Mouse (Mus musculus) kidney, embryonic 14.5 days (tissue): ENCODE results near the gene Tspan31. TPM values are rescaled to one million over a fixed set of nuclear protein-coding genes. Genes with fewer than 3 reads are reported as not detected.

Experiments used
- ATAC-seq: fragments of 200-750 bp; cut with Nextera tagmentation; 2 replicates; pipeline ENCODE4 v1.8.0; 2017; ENCODE audit warnings: moderate number of reproducible peaks, mild to moderate bottlenecking, moderate TSS enrichment, moderate library complexity; ENCODE audit not compliant: low FRiP score, low TSS enrichment
- H3K27ac ChIP-seq: fragments of 300-500 bp; sonication (generic); 2 replicates; pipeline ENCODE4 v1.5.1; 2014; ENCODE audit warnings: low read depth, mild to moderate bottlenecking, low read length, moderate library complexity, mixed read lengths
- H3K27me3 ChIP-seq: fragments of 300-500 bp; sonication (generic); 2 replicates; pipeline ENCODE4 v1.6.1; 2014; ENCODE audit warnings: mild to moderate bottlenecking, low read length; ENCODE audit not compliant: control insufficient read depth, insufficient read depth
- H3K36me3 ChIP-seq: fragments of 300-500 bp; sonication (generic); 2 replicates; pipeline ENCODE4 v1.6.1; 2014; ENCODE audit warnings: low read length, mixed read lengths; ENCODE audit not compliant: control insufficient read depth, insufficient read depth
- H3K4me1 ChIP-seq: fragments of 300-500 bp; sonication (generic); 2 replicates; pipeline ENCODE4 v1.6.1; 2014; ENCODE audit warnings: low read length, mixed read lengths; ENCODE audit not compliant: control insufficient read depth, insufficient read depth
- H3K4me2 ChIP-seq: fragments of 300-500 bp; sonication (generic); replicated peaks from 2 replicates; pipeline ENCODE4 v1.6.1; 2014; ENCODE audit warnings: low read depth, mild to moderate bottlenecking, low read length
- H3K4me3 ChIP-seq: fragments of 300-500 bp; sonication (generic); 2 replicates; pipeline ENCODE4 v1.5.1; 2014; ENCODE audit warnings: mild to moderate bottlenecking, low read length
- H3K9ac ChIP-seq: fragments of 300-500 bp; sonication (generic); 2 replicates; pipeline ENCODE4 v1.6.1; 2014; ENCODE audit warnings: low read depth, mild to moderate bottlenecking, low read length, moderate library complexity
- H3K9me3 ChIP-seq: fragments of 300-500 bp; sonication (generic); 2 replicates; pipeline ENCODE4 v1.6.1; 2016; ENCODE audit warnings: low read length; ENCODE audit not compliant: control insufficient read depth
- WGBS: fragments of 180-500 bp; shearing (Covaris S2); extraction: QIAGEN DNeasy Blood & Tissue Kit; methylation state at CpG from one replicate; pipeline ENCODE4 v1.1.7; 2014; 5-methylcytosine and 5-hydroxymethylcytosine counted together
- polyA plus RNA-seq: library from polyadenylated mRNA; unstranded; fragments of >200 nt; fragmentation: Nextera tagmentation; extraction: Ambion mirVana; gene quantifications from 2 replicates; pipeline ENCODE4 v1.2.1, GENCODE M21; 2014

Gene Tspan31
- polyA plus RNA-seq, 1 experiment from 2014 or later, result 153 TPM

DNA sequence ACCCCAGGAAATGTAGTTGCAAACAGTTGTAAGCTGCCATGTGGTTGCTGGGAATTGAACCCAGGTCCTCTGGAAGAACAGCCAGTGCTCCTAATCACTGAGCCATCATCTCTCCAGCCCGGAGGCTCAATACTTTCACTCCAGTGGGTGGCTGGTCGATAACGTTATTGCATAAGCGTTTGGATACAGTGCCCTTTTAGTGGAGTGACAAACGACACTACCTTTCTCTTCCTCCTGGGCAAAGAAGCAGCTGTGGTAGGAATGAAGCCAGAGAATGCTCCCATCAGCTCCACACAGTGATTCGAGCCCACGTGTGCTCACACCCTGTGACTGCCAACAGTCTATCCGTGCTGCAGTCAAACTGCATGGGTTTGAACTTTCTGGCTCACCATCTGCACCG is 1.1 kb upstream of the Tspan31 start:
- ATAC-seq, result no peak
- peak overlapping the region; percentile 77; the same call in 1 of the 2 replicates for H3K9ac ChIP-seq

DNA sequence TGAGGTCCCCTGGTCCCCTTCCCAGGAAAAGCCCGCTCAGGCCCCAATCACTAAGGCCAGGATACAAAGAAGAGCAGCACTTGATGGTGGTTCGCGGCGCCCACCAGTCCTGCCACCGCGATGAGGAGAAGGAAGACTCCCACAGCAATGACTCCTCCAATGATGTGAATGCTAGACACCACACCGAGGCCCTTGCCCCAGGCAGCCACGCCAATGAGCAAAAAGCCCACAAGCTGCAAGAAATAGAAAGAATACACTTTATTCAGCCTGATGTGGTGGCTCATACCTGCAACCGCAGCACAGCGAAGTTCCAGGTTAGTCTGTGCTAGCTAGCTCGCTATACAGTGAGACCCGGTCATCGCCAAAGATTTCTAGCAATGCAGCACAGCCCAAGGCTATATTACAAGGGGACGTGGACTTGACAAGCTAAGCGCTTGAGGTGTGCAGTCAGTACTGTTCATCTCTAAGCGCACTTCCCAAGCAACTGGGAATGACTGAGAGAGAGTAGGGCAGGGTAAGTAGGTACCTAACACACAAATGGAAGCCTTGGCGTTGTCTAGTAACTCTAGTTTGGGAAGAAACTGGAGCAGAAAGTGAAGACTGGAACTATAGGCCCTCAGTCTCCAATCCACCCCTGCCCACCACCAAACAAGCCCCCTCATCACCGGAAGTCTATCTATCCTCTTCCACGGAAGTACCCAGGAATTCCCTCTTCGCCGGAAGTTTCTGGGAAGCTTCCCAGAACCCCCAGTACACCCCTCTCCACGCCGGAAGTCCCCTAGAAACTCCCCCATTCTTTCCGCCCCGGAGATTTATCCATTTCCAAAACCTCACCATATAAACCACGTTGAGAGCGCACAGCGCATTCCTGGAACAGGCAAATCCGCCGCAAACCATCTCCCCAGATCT is 529 bp downstream of the Tspan31 start:
- Histone ChIP-seq H3K4me2 (peak overlapping the region; percentile 92), H3K27ac (peak overlapping the region; percentile 90), H3K36me3 (peaks cover 43% of the 10 kb centered on the region), H3K9ac (peak overlapping the region; percentile 77), H3K4me3 (peak overlapping the region; percentile 69), H3K9me3 (no peaks in the 10 kb centered on the region), H3K27me3 (no peaks in the 10 kb centered on the region), H3K4me1 (peaks cover 13% of the 10 kb centered on the region)
- peak; percentile 61 for ATAC-seq
- WGBS, result 5% methylated on average over 30 of the region's 30 CpGs

More for the DNA sequence above, 1.1 kb upstream of the Tspan31 start:
- WGBS, result 79% methylated on average over 9 of the region's 9 CpGs
- Histone ChIP-seq H3K4me2 (peak overlapping the region; percentile 92), H3K9me3 (no peaks in the 10 kb centered on the region), H3K27ac (no peak overlapping the region), H3K4me3 (peak overlapping the region; percentile 69), H3K27me3 (peaks cover 4% of the 10 kb centered on the region), H3K4me1 (peaks cover 13% of the 10 kb centered on the region), H3K36me3 (peaks cover 26% of the 10 kb centered on the region)

DNA sequence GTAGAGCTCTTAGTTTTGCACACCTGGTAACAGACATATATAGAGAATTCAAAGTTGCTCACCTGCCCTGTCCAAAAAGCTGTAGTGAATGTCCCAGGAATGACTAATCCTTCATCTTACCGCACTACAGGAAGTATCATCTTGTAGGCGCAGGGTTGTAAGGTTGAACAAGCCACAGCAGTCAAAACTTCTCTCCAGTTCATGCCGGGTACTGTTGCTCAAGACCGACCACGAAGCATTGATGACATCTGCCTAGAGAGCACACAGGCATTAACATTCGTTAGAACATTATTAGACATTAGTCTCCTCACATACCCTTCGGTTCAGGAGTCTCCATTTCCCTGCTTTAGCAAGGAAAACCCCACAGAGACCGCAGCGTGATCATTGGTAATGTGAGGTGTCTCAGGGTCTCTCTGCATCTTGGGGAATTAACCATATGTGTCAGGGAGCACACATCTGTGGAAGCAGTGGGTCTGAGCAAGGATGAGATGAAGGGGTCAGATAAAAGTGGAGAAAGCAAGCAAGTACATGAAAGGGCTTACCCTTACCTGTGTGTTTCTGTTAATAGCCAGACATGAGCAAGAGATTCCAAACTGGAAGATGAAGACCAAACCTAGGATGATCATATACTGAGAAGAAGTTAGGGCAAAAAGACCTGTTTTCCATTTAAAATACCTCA is 1.6 kb downstream of the Tspan31 start:
- WGBS, result 78% methylated on average over 9 of the region's 9 CpGs

DNA sequence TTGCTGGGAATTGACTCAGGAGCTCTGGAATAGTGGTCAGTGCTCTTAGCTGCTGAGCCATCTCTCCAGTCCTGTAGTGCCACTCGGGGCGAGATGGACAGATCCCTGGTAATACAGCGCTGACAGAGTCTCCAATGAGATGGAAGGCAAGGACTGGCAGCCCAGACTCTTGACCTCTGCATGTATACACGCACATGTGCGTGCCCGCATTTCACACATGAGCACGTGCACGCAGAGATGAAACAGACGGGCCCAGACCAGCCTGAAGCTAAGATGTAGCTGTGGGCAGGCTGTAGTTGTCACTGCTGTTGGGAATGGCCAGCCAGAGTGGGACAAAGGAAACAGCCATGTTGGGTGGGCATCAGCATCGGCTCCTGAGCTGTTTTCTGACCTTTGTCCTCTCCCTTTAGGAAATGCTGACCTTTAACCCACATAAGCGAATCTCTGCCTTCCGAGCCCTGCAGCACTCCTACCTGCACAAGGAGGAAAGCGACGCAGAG is 3.5 kb downstream of the Tspan31 start:
- peaks cover 16% of the 10 kb centered on the region for H3K4me1 ChIP-seq
- no peak for ATAC-seq
- no peak overlapping the region for H3K27ac ChIP-seq
- no peak overlapping the region for H3K4me2 ChIP-seq
- no peaks in the 10 kb centered on the region for H3K9me3 ChIP-seq
- H3K36me3 ChIP-seq, result peaks cover 43% of the 10 kb centered on the region
- H3K9ac ChIP-seq, result no peak overlapping the region
- WGBS, result 91% methylated on average over 14 of the region's 14 CpGs
- H3K27me3 ChIP-seq, result no peaks in the 10 kb centered on the region
- H3K4me3 ChIP-seq, result no peak overlapping the region

More for the DNA sequence above, 1.6 kb downstream of the Tspan31 start:
- peak overlapping the region; percentile 69 for H3K4me3 ChIP-seq
- peak overlapping the region; percentile 77; the same call in 1 of the 2 replicates for H3K9ac ChIP-seq
- H3K27ac ChIP-seq, result no peak overlapping the region
- H3K36me3 ChIP-seq, result peaks cover 43% of the 10 kb centered on the region
- H3K27me3 ChIP-seq, result no peaks in the 10 kb centered on the region
- no peak for ATAC-seq
- H3K4me2 ChIP-seq, result peak overlapping the region; percentile 92
- H3K9me3 ChIP-seq, result no peaks in the 10 kb centered on the region
- H3K4me1 ChIP-seq, result peaks cover 13% of the 10 kb centered on the region

DNA sequence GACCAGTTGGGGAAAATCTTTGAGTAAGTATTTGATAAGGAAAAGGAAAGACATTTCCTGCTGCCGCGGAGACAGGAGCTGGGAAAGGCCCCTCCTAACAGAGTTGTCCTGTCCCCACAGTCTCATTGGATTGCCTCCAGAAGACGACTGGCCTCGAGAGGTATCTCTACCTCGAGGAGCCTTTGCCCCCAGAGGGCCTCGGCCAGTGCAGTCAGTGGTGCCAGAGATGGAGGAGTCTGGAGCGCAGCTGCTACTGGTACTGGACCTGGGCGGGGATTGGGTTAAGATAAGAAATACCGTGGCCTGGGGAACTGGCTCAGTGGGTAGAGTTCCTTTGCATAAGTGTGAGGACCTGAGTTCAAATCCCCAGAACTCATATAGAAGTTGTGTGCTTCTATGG is 4.1 kb downstream of the Tspan31 start:
- no peak overlapping the region for H3K4me3 ChIP-seq
- H3K4me2 ChIP-seq, result no peak overlapping the region
- H3K9me3 ChIP-seq, result no peaks in the 10 kb centered on the region
- peaks cover 43% of the 10 kb centered on the region for H3K36me3 ChIP-seq
- 86% methylated on average over 9 of the region's 9 CpGs for WGBS
- no peak overlapping the region for H3K9ac ChIP-seq
- H3K4me1 ChIP-seq, result peaks cover 12% of the 10 kb centered on the region
- H3K27me3 ChIP-seq, result no peaks in the 10 kb centered on the region; the same call in 1 of the 2 replicates
- H3K27ac ChIP-seq, result no peak overlapping the region
- ATAC-seq, result no peak

DNA sequence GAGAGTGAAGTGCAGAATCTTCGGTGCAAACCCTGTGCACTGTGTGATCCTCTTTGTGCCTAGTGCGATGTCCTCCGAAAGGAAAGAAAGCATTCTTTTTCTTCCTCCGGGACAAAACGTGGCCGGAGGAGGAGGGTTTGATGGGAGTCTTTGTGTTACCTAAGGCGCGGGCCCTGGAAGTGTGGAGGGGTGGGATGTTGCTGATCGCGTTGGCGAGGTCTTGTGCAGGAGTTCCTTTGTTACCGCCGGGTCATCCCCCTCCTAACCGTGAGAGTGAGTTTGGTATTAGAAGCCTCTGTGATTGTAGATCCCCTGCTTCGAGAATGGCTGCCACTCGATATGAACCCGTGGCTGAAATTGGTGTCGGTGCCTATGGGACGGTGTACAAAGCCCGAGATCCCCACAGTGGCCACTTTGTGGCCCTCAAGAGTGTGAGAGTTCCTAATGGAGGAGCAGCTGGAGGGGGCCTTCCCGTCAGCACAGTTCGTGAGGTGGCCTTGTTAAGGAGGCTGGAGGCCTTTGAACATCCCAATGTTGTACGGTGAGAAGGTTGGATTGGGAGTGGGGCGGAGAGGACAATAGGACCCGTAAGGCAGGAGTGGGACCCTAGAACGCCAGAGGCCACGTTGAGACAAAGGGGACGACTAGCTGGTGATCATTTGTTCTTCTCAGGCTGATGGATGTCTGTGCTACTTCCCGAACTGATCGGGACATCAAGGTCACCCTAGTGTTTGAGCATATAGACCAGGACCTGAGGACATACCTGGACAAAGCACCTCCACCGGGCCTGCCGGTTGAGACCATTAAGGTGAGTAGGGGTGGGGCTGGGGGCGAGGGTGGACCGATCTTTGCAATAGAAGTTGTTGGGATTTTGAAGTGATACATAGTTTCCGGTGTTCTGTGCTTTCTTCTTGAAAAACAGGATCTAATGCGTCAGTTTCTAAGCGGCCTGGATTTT is 5.9 kb downstream of the Tspan31 start:
- Histone ChIP-seq H3K9ac (peak overlapping the region; percentile 96), H3K27me3 (peaks cover 2% of the 10 kb centered on the region; the same call in 1 of the 2 replicates), H3K4me2 (peak overlapping the region; percentile 68), H3K9me3 (no peaks in the 10 kb centered on the region), H3K4me1 (peaks cover 17% of the 10 kb centered on the region), H3K4me3 (peak overlapping the region; percentile 95), H3K36me3 (peaks cover 43% of the 10 kb centered on the region), H3K27ac (peak overlapping the region; percentile 85)
- no peak for ATAC-seq
- 12% methylated on average over 37 of the region's 37 CpGs for WGBS

DNA sequence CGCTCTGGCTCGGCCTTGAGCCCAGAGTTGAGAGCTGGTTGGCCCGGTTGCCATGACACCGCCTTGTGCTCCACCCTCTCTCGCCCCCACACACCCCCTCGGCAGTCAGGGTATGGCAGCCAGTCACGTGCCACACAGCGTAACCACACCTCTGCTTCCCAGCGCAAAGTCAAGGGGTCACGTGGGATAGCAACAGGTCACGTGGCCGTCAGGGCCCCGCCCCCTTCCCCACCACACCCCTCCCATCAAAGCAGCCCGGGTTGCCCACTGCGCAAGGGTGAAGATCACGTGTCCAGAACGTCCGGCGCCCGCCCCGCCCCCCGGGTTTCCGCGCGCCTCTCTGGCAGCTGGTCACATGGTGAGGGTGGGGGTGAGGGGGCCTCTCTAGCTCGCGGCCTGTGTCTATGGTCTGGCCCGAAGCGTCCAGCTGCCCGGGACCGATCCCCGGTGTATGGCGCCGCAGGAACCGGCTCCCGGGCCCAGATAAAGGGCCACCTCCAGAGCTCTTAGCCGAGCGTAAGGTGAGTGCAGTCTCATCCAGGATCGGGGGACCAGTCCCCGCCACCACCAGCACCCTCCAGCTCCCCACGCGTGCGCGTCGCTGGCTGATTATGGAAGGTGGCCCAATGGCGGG is 6.7 kb downstream of the Tspan31 start, which contains the start of gene Cdk4:
Gene Cdk4 (plus strand): TSS at position 296 of the 634 bp plus-strand sequence.
- peak within 1 kb of the TSS; percentile 85 for H3K27ac ChIP-seq
- peak within 1 kb of the TSS; percentile 96 for H3K9ac ChIP-seq
- peak within 1 kb of the TSS; percentile 68 for H3K4me2 ChIP-seq
- H3K27me3 ChIP-seq, result peaks cover 8% of the 10 kb centered on the region
- H3K36me3 ChIP-seq, result peaks cover 39% of the 10 kb centered on the region
- under 1% methylated on average over 43 of the region's 46 CpGs for WGBS
- H3K9me3 ChIP-seq, result no peaks in the 10 kb centered on the region
- H3K4me3 ChIP-seq, result peak within 1 kb of the TSS; percentile 95
- H3K4me1 ChIP-seq, result peaks cover 18% of the 10 kb centered on the region
- peak; percentile 92 for ATAC-seq

DNA sequence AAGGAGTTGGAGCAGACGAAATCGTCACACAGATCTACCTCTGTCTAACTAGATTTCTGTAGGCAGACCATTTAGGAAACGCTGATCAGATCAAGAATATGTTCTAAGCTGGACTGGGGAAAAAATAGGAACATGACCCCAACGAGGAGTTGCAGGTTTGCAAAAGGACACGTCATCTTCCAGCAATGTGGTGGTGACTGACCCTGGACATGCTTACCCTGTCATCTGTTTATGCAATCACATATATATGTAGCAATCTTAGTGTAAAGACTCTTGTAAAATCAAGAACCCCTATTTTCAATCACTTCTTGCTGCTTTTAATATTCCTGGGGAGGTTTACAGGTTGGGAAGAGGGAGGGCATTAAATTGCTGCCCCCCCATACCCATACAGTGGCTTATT is 7.6 kb downstream of the Tspan31 start:
- Histone ChIP-seq H3K27ac (no peak overlapping the region), H3K4me1 (peaks cover 21% of the 10 kb centered on the region), H3K4me2 (no peak overlapping the region), H3K9ac (no peak overlapping the region), H3K4me3 (no peak overlapping the region), H3K9me3 (no peaks in the 10 kb centered on the region), H3K36me3 (peaks cover 30% of the 10 kb centered on the region), H3K27me3 (peaks cover 8% of the 10 kb centered on the region)
- ATAC-seq, result no peak
- 79% methylated on average over 5 of the region's 5 CpGs for WGBS
